In the genomic region with DNA sequence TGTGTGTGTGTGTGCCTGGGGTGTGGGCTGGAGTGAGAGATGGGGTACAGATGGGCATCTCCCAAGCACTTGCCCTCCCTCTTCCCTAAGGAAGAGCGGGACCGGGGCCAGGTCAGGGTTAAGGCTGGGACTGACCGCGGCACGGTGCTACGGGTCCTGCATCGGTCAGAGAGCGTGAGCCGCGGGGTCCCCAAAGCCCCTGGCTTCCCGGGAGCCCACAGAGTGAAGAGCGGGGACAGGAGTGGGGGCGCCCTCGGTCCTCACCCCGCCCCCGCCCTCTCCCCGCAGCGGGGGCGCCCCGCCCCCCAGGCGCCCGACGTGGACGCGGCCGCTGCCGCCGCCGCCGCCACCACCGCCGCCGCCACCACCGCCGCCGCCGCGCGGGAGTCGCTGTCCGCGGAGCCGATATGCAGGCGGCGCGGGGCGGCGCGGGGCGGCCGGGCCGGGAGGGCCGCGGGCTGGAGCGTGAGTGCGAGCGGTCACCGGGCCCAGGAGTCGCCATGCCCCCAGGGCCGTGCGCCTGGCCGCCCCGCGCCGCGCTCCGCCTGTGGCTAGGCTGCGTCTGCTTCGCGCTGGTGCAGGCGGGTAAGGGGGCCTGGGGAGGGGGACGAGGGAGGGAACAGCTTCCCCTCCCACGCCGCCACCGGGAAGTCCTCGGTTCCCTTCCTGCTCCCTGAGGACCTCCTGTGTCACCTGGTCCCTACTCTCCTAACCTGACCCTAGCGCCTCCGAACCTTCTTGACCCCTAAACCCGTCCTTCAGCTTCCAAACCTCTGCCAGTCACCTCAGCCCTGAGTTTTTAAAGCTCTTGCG, we compare ENCODE assay signal across 8 mouse cellular contexts. TPM values are rescaled to one million over a fixed set of nuclear protein-coding genes. Genes with fewer than 3 reads are reported as not detected.
DNase-seq lines count a peak whose midpoint lies in the region; ATAC-seq lines count a peak whose summit lies in the region.

A gene (plus strand): TSS at position 421 of the 813 bp plus-strand sequence.

- H3K4me1 ChIP-seq in erythroblast, embryonic 14.5 days (ENCODE audit: control insufficient read depth) = peaks cover 57% of the 10 kb centered on the region
- H3K4me1 ChIP-seq in forebrain, embryonic 14.5 days (ENCODE audit: control insufficient read depth, insufficient read depth, low read length) = peaks cover 4% of the 10 kb centered on the region; the same call in 1 of the 2 replicates
- H3K4me1 ChIP-seq in hindbrain, embryonic 11.5 days (replicated peaks; ENCODE audit: control insufficient read depth, insufficient read depth, low read length) = peaks cover 6% of the 10 kb centered on the region
- peaks cover 25% of the 10 kb centered on the region for H3K4me1 ChIP-seq in limb, embryonic 15.5 days
- peaks cover 18% of the 10 kb centered on the region for H3K4me1 ChIP-seq in stomach, embryonic 16.5 days (ENCODE audit: control insufficient read depth, insufficient read depth, low read length)

- peak within 1 kb of the TSS; percentile 91 for H3K4me2 ChIP-seq in forebrain, embryonic 14.5 days (ENCODE audit: low read length)
- H3K4me2 ChIP-seq in hindbrain, embryonic 11.5 days (replicated peaks; ENCODE audit: low read depth, low read length) = peak within 1 kb of the TSS; percentile 95
- H3K4me2 ChIP-seq in limb, embryonic 15.5 days = peak within 1 kb of the TSS; percentile 91
- peak within 1 kb of the TSS; percentile 94 for H3K4me2 ChIP-seq in stomach, embryonic 16.5 days (ENCODE audit: low read depth, low read length)

- ATAC-seq in erythroblast, adult 5-6 weeks (replicated peaks; ENCODE audit: low FRiP score, poor library complexity, severe bottlenecking) = no peak
- ATAC-seq in forebrain, embryonic 14.5 days = peak; percentile 58
- ATAC-seq in hindbrain, embryonic 11.5 days (ENCODE audit: low FRiP score) = peak; percentile 59
- ATAC-seq in limb, embryonic 15.5 days (ENCODE audit: insufficient number of reproducible peaks, low FRiP score, low TSS enrichment, low read depth) = no peak
- ATAC-seq in stomach, embryonic 16.5 days (ENCODE audit: insufficient read depth, low FRiP score) = peak; percentile 15; the same call in 1 of the 2 replicates

- peak within 1 kb of the TSS; percentile 48 for H3K4me3 ChIP-seq in erythroblast, embryonic 14.5 days (replicated peaks)
- H3K4me3 ChIP-seq in forebrain, embryonic 14.5 days (ENCODE audit: low read depth, low read length) = peak within 1 kb of the TSS; percentile 49
- H3K4me3 ChIP-seq in hindbrain, embryonic 11.5 days (ENCODE audit: low read depth, low read length) = peak within 1 kb of the TSS; percentile 49
- H3K4me3 ChIP-seq in limb, embryonic 15.5 days = peak within 1 kb of the TSS; percentile 58
- H3K4me3 ChIP-seq in stomach, embryonic 16.5 days (replicated peaks; ENCODE audit: low read length) = peak within 1 kb of the TSS; percentile 54

- no peaks in the 10 kb centered on the region for H3K36me3 ChIP-seq in erythroblast, embryonic 14.5 days (ENCODE audit: control insufficient read depth)
- H3K36me3 ChIP-seq in forebrain, embryonic 14.5 days (ENCODE audit: control insufficient read depth, insufficient read depth, low read length) = no peaks in the 10 kb centered on the region
- H3K36me3 ChIP-seq in hindbrain, embryonic 11.5 days (ENCODE audit: control insufficient read depth, insufficient read depth, low read length) = no peaks in the 10 kb centered on the region
- no peaks in the 10 kb centered on the region for H3K36me3 ChIP-seq in limb, embryonic 15.5 days
- no peaks in the 10 kb centered on the region for H3K36me3 ChIP-seq in stomach, embryonic 16.5 days (ENCODE audit: control insufficient read depth, insufficient read depth, low read length)

- 1% methylated on average over 53 of the region's 80 CpGs for WGBS in forebrain, embryonic 14.5 days
- WGBS in hindbrain, embryonic 11.5 days = 0% methylated on average over 30 of the region's 80 CpGs
- 1% methylated on average over 56 of the region's 80 CpGs for WGBS in limb, embryonic 15.5 days
- WGBS in stomach, embryonic 16.5 days = 3% methylated on average over 24 of the region's 80 CpGs

- H3K27me3 ChIP-seq in erythroblast, embryonic 14.5 days (ENCODE audit: control insufficient read depth) = peaks cover 71% of the 10 kb centered on the region
- peaks cover 28% of the 10 kb centered on the region for H3K27me3 ChIP-seq in forebrain, embryonic 14.5 days (replicated peaks; ENCODE audit: control insufficient read depth, insufficient read depth, low read length)
- peaks cover 21% of the 10 kb centered on the region for H3K27me3 ChIP-seq in hindbrain, embryonic 11.5 days (ENCODE audit: control insufficient read depth, insufficient read depth, low read length)
- peaks cover 17% of the 10 kb centered on the region; the same call in 1 of the 2 replicates for H3K27me3 ChIP-seq in limb, embryonic 15.5 days
- peaks cover 5% of the 10 kb centered on the region for H3K27me3 ChIP-seq in stomach, embryonic 16.5 days (ENCODE audit: control insufficient read depth, insufficient read depth, low read length)

- peak within 1 kb of the TSS; percentile 71 for H3K9ac ChIP-seq in forebrain, embryonic 14.5 days (ENCODE audit: low read length)
- H3K9ac ChIP-seq in hindbrain, embryonic 11.5 days (ENCODE audit: low read depth, low read length) = peak within 1 kb of the TSS; percentile 71
- H3K9ac ChIP-seq in limb, embryonic 15.5 days = peak within 1 kb of the TSS; percentile 59
- peak within 1 kb of the TSS; percentile 75 for H3K9ac ChIP-seq in stomach, embryonic 16.5 days (ENCODE audit: low read length)

- DNase-seq in R1 (ENCODE audit: low read depth, low spot score) = peak; percentile 27
- DNase-seq in forebrain, embryonic 14.5 days (ENCODE audit: low spot score) = no peak
- DNase-seq in hindbrain, embryonic 11.5 days (ENCODE audit: low spot score) = peak; percentile 57
- DNase-seq in Muller cell, postnatal 12 days (ENCODE audit: inconsistent ontology term) = no peak

- H3K27ac ChIP-seq in forebrain, embryonic 14.5 days (ENCODE audit: low read depth, low read length) = no peak within 1 kb of the TSS
- H3K27ac ChIP-seq in hindbrain, embryonic 11.5 days (ENCODE audit: low read depth, low read length) = no peak within 1 kb of the TSS
- H3K27ac ChIP-seq in limb, embryonic 15.5 days = peak within 1 kb of the TSS; percentile 57
- no peak within 1 kb of the TSS for H3K27ac ChIP-seq in stomach, embryonic 16.5 days (ENCODE audit: low read length)

- peaks cover 5% of the 10 kb centered on the region; the same call in 1 of the 2 replicates for H3K9me3 ChIP-seq in erythroblast, embryonic 14.5 days (ENCODE audit: control insufficient read depth, low read length)
- H3K9me3 ChIP-seq in forebrain, embryonic 14.5 days (replicated peaks; ENCODE audit: control insufficient read depth, low read length) = no peaks in the 10 kb centered on the region
- no peaks in the 10 kb centered on the region for H3K9me3 ChIP-seq in hindbrain, embryonic 11.5 days (ENCODE audit: control insufficient read depth, low read length)
- H3K9me3 ChIP-seq in limb, embryonic 15.5 days = no peaks in the 10 kb centered on the region
- no peaks in the 10 kb centered on the region for H3K9me3 ChIP-seq in stomach, embryonic 16.5 days (replicated peaks; ENCODE audit: control insufficient read depth, low read length)

RNA-seq across cellular contexts. Expression of the gene that starts here (rescaled TPM):
- 0.06 and 0.08 TPM in 2 replicates for polyA plus RNA-seq in erythroblast, embryonic 14.5 days (2012)
- total RNA-seq in erythroblast, adult 5-6 weeks (2015; ENCODE audit: low replicate concordance) = not detected in 2 replicates
- total RNA-seq in erythroblast, adult 5-6 weeks (2017; ENCODE audit: low replicate concordance) = not detected in 2 replicates
- polyA plus RNA-seq in forebrain, embryonic 14.5 days (2014; fragmentation: Nextera tagmentation; extraction: Ambion mirVana) = 1.3 and 1.7 TPM in 2 replicates
- 2.5 and 3.2 TPM in 2 replicates for polyA plus RNA-seq in hindbrain, embryonic 11.5 days (2014; fragmentation: Nextera tagmentation; extraction: Ambion mirVana)
- polyA plus RNA-seq in limb, embryonic 15.5 days (2015; fragmentation: Nextera tagmentation; extraction: Ambion mirVana) = 17.4 and 22.9 TPM in 2 replicates
- polyA plus RNA-seq in stomach, embryonic 16.5 days (2015; fragmentation: Nextera tagmentation; extraction: Ambion mirVana) = 1.3 and 2.6 TPM in 2 replicates

Comparison
In these comparisons a context has a peak if more than half of its experiments do, and no peak if none do; other contexts are left out.
1. ATAC-seq: peak in forebrain, embryonic 14.5 days (single experiment), hindbrain, embryonic 11.5 days (single experiment) and stomach, embryonic 16.5 days (single experiment); none in erythroblast, adult 5-6 weeks (single experiment) and limb, embryonic 15.5 days (single experiment).
2. DNase-seq: peak in R1 (single experiment) and hindbrain, embryonic 11.5 days (single experiment); none in forebrain, embryonic 14.5 days (single experiment) and Muller cell, postnatal 12 days (single experiment).
3. Peak in every context shown above with its lines, with median percentiles within 50 percentile points of each other: H3K4me3 ChIP-seq, H3K4me2 ChIP-seq and H3K9ac ChIP-seq.